Mouse (Mus musculus) small intestine, adult 2 months (tissue): ENCODE results near the gene Ppp2r2c. TPM values are rescaled to one million over a fixed set of nuclear protein-coding genes. Genes with fewer than 3 reads are reported as not detected.

Experiments used
- H3K27ac ChIP-seq: fragments of 200-500 bp; 2 replicates; pipeline ENCODE4 v1.5.1; 2012; ENCODE audit warnings: low read depth, low read length, control low read depth, inconsistent platforms; ENCODE audit not compliant: insufficient read depth
- H3K27me3 ChIP-seq: fragments of 200-500 bp; 2 replicates; pipeline ENCODE4 v1.6.1; 2012; ENCODE audit warnings: mild to moderate bottlenecking, moderate library complexity, low read length, inconsistent platforms; ENCODE audit not compliant: control insufficient read depth, insufficient read depth
- H3K36me3 ChIP-seq: fragments of 200-500 bp; 2 replicates; pipeline ENCODE4 v1.6.1; 2012; ENCODE audit warnings: mild to moderate bottlenecking, low read length, control low read depth, inconsistent platforms; ENCODE audit not compliant: control insufficient read depth, insufficient read depth
- H3K4me1 ChIP-seq: fragments of 200-500 bp; 2 replicates; pipeline ENCODE4 v1.6.1; 2012; ENCODE audit warnings: low read length, inconsistent platforms, mixed read lengths; ENCODE audit not compliant: control insufficient read depth, insufficient read depth, insufficient read length
- H3K4me3 ChIP-seq: fragments of 200-500 bp; 2 replicates; pipeline ENCODE4 v1.5.1; 2012; ENCODE audit warnings: low read depth, mild to moderate bottlenecking, control low read depth, inconsistent platforms, low read length, moderate library complexity
- CTCF ChIP-seq: fragments of 200-500 bp; IDR thresholded peaks from 2 replicates; pipeline ENCODE4 v1.5.1; 2012; ENCODE audit warnings: low read depth, mild to moderate bottlenecking, control low read depth, inconsistent platforms, low read length, moderate library complexity, mixed read lengths; ENCODE audit not compliant: insufficient replicate concordance, insufficient read length; ENCODE audit errors: extremely low read depth
- POLR2A ChIP-seq: fragments of 200-500 bp; IDR thresholded peaks from 2 replicates; pipeline ENCODE4 v1.6.1; 2012; ENCODE audit warnings: low read depth, mild to moderate bottlenecking, control low read depth, inconsistent platforms, low read length, moderate library complexity
- WGBS: fragments of 180-500 bp; shearing (Covaris S2); methylation state at CpG from one replicate; pipeline ENCODE4 v1.1.7; 2018; 5-methylcytosine and 5-hydroxymethylcytosine counted together
- polyA plus RNA-seq: library from polyadenylated mRNA; depleted of rRNA; stranded (reverse); fragments of >200 nt; gene quantifications from 2 replicates; pipeline ENCODE4 v1.2.3, GENCODE M21; 2012

Gene Ppp2r2c
- polyA plus RNA-seq, 1 experiment, result 0.89 TPM

DNA sequence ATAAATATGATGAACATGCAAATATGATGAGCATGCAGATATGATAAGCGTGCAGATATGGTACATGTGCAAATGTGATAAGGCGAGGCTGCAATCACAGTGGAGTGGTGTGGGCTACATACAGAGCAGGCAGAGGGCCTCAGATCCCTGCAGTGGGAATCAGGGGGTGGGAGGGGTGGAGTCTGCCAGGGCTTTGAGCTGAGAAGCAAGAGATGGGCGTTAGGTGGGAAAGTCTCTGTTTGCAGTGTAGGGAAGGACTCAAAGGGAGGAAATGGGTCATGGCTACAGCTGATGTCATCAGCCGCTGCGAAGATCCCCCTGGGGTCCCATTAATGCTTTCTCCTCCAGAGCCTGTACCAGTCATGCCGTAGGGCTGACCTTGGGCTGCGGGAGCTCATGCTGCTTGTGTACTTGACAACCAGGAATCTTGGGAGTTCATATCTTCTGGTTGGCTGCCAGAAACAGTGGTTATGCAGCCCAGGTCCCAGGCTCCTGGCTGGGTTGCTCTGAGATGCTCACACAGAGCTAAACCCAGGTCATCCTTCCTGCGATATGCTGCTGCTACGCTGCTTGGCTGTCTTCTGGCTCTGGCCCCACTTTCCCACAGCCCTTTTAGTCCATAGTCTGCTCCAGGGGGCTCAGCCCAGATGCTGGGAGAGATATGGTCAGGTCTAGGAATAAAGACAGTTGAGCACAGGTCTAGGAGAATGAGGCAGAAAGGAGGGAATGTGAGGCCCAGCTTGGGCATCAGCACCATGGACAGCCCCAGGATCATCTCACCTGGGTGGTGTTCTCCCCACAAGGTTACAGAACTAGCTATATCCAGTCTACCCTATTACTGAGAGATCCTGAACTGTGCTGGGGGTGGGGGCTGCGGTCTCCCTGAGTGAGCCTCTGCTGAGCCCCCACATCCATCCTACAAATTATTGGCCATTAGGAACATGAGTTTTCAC lies 27.6 kb downstream of the Ppp2r2c start:
- Histone ChIP-seq H3K36me3 (no peaks in the 10 kb centered on the region), H3K27me3 (no peaks in the 10 kb centered on the region), H3K27ac (no peak overlapping the region), H3K4me3 (no peak overlapping the region), H3K4me1 (no peaks in the 10 kb centered on the region)
- WGBS, result 74% methylated on average over 10 of the region's 10 CpGs
- TF ChIP-seq POLR2A (no peak), CTCF (no peak)

DNA sequence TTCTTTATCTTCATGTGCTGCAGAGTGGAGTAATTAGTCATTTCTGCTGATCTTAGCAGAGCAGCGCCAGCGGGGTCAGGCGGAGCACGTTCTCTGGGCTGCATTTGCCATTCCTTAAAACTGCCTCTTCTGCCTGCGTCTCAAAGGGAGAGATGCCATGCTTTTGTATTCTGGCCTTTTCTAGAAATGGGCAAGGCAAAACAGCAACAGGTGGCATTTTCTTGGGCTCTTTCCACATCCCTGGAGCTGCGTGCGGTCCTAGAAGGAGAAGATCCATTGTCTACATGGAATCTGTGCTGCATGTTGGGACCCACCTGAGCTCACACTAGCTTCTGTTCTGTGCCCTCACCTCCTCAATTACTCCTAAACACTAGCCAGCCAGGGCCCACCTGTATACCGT lies 29.7 kb downstream of the Ppp2r2c start:
- no peak for TF ChIP-seq CTCF
- TF ChIP-seq POLR2A, result no peak
- Histone ChIP-seq H3K4me1 (no peaks in the 10 kb centered on the region), H3K36me3 (no peaks in the 10 kb centered on the region), H3K4me3 (no peak overlapping the region), H3K27ac (no peak overlapping the region), H3K27me3 (no peaks in the 10 kb centered on the region)
- 74% methylated on average over 8 of the region's 8 CpGs for WGBS

DNA sequence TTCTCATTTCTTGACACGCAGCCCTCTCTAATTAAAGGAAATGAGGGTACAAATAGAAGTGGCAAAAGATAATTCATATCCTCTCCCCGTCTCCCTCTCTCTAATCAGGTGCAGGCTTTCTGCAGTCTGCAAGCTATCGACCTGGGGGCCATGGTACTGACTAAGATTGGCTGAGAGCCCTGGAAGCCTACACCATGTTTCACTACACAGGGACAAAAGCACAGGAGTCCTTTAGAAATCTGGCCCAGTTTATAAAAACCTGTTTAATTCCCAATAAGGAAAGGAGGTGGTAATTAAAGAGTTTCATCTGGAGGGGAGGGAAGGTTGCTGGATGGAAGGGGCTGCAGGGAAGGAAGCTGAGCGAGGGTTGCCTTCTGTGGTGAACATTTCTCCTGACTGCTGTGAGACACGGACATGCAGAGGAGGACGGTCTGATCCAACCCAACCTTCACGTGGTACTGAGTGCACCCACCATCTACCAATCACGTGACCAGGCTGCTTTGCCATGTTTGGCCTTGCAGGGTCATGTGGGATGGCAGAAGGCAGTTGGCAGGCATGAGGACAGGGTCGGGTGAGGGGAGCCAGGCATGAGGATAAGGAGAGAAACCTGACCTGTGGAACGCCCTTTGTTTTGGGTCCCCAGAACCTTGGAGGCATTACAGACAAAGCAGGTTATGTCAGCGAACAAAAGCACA lies 30.2 kb downstream of the Ppp2r2c start:
- Histone ChIP-seq H3K27ac (no peak overlapping the region), H3K4me1 (no peaks in the 10 kb centered on the region), H3K36me3 (no peaks in the 10 kb centered on the region), H3K27me3 (no peaks in the 10 kb centered on the region), H3K4me3 (no peak overlapping the region)
- 66% methylated on average over 11 of the region's 11 CpGs for WGBS
- no peak for TF ChIP-seq CTCF
- no peak for TF ChIP-seq POLR2A

DNA sequence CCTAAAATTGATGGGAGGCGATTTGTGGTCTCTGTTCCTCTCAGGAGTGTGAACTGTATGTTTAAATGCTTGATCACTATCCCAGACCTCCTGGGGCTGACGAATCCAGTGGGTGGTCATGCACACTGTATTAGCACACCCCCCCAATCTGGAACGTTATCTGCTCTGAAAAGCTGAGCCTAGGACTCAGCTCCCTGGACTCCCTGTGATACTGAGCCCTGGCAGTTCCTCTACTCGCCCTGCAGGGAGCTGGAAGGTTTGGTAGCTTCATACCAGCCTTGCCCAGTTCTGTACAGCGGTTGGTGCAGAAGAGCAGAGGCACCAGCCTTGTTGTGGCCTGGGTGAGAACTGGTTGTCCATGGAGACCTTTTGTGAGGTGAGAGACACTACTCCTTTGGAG lies 31.1 kb downstream of the Ppp2r2c start:
- H3K4me3 ChIP-seq, result no peak overlapping the region
- H3K4me1 ChIP-seq, result no peaks in the 10 kb centered on the region
- H3K36me3 ChIP-seq, result no peaks in the 10 kb centered on the region
- H3K27ac ChIP-seq, result no peak overlapping the region
- WGBS, result 73% methylated on average over 5 of the region's 5 CpGs
- H3K27me3 ChIP-seq, result no peaks in the 10 kb centered on the region
- no peak for TF ChIP-seq POLR2A
- TF ChIP-seq CTCF, result no peak

DNA sequence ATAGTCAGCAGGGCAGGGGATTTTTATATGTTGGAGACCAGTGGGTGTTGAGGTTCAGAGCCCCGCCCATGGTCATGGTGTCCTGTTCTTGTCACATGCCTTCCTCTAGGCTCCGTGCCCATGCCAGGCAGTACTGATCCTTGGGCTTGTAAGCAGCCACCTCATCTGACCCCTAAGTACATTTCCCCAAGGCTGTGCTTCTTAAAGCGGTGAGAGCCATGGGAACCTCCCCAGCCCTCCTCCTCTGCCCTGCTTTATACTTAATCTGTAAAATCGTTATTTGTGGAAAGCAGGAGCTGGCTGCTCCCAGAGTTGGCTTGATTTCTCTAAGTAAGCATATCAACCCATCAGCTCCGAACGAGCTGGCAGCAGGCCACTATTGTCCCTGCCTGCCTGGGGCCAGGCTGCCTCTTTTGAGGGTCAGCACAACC lies 31.9 kb downstream of the Ppp2r2c start:
- H3K4me1 ChIP-seq, result no peaks in the 10 kb centered on the region
- no peak overlapping the region for H3K4me3 ChIP-seq
- H3K27me3 ChIP-seq, result no peaks in the 10 kb centered on the region
- WGBS, result 31% methylated on average over 6 of the region's 6 CpGs
- TF ChIP-seq POLR2A, result no peak
- no peak for TF ChIP-seq CTCF
- no peaks in the 10 kb centered on the region for H3K36me3 ChIP-seq
- H3K27ac ChIP-seq, result no peak overlapping the region

DNA sequence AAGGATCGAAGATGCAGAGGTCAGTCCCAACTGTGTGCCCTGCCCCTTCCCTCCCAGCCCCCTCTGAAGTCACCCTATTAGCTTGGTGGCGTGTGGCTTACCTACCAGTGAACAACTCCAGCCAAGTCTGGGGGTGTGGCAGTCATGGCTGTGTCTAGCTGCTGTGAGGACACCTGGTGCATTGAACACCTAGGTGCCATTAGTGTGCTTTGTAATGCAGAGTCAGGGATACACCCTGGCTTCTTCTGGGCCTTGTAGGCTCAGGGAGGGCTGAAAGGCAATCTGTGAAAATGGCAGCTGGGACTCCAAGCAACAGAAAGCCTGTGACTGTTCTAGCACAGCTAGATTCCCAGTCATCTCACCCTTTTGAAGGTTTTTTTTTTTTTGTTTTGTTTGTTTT lies 34.5 kb downstream of the Ppp2r2c start:
- TF ChIP-seq POLR2A, result no peak
- TF ChIP-seq CTCF, result no peak
- no peaks in the 10 kb centered on the region for H3K27me3 ChIP-seq
- H3K4me3 ChIP-seq, result no peak overlapping the region
- H3K36me3 ChIP-seq, result no peaks in the 10 kb centered on the region
- H3K27ac ChIP-seq, result no peak overlapping the region
- 45% methylated on average over 2 of the region's 2 CpGs for WGBS
- H3K4me1 ChIP-seq, result no peaks in the 10 kb centered on the region

DNA sequence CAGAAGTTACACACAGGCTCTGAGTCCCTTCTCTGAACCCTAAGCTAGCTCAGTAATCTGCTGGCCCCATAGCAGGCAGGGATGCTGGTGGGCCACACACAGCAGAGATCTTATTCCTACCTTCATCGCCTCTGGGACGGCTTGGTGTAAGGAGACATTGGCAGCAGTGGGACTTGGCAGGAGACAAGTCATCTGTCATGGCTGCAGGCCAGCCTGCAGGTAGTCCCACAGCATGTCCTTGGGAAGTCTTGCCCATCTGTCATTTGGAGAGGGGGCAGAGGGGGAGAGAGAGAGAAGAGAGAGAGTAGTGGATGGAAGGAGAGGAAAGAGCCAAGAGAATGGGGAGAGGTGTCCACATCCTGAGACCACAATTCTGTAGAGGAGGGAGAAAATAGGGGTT lies 35.8 kb downstream of the Ppp2r2c start:
- no peaks in the 10 kb centered on the region for H3K27me3 ChIP-seq
- WGBS, result 77% methylated on average over 2 of the region's 2 CpGs
- H3K36me3 ChIP-seq, result no peaks in the 10 kb centered on the region
- TF ChIP-seq CTCF (no peak), POLR2A (no peak)
- H3K27ac ChIP-seq, result no peak overlapping the region
- H3K4me1 ChIP-seq, result no peaks in the 10 kb centered on the region
- no peak overlapping the region for H3K4me3 ChIP-seq
